Mouse (Mus musculus) lung, adult 2 months (tissue): ENCODE results near the gene Clhc1.

Experiments used
- CTCF ChIP-seq: fragments of 200-500 bp; IDR thresholded peaks from 2 replicates; pipeline ENCODE4 v1.5.1; 2011; ENCODE audit warnings: mild to moderate bottlenecking, low read length, control low read depth; ENCODE audit not compliant: insufficient read depth
- POLR2A ChIP-seq: fragments of 200-500 bp; IDR thresholded peaks from 2 replicates; pipeline ENCODE4 v1.6.1; 2011; ENCODE audit warnings: low read depth, mild to moderate bottlenecking, control low read depth, low read length, borderline replicate concordance; ENCODE audit errors: extremely low read depth

- TF ChIP-seq POLR2A (no peak), CTCF (no peak)
Measured at GRCm38 (mm10) chr11:29623327-29623726, 75.6 kb downstream of the Clhc1 start.
